Mouse (Mus musculus) kidney, embryonic 14.5 days (tissue): Measurements from ENCODE around the gene Plekho1. TPM values are rescaled to one million over a fixed set of nuclear protein-coding genes. Genes with fewer than 3 reads are reported as not detected.
"Not testable (repeated sequence)": the region's sequence is repeated elsewhere in the genome, so short reads cannot be mapped to it uniquely, and the experiment has no call there.

Source experiments
- ATAC-seq: fragments of 200-750 bp; cut with Nextera tagmentation; 2 replicates; pipeline ENCODE4 v1.8.0; 2017; ENCODE audit warnings: moderate number of reproducible peaks, mild to moderate bottlenecking, moderate TSS enrichment, moderate library complexity; ENCODE audit not compliant: low FRiP score, low TSS enrichment
- H3K27ac ChIP-seq: fragments of 300-500 bp; sonication (generic); 2 replicates; pipeline ENCODE4 v1.5.1; 2014; ENCODE audit warnings: low read depth, mild to moderate bottlenecking, low read length, moderate library complexity, mixed read lengths
- H3K27me3 ChIP-seq: fragments of 300-500 bp; sonication (generic); 2 replicates; pipeline ENCODE4 v1.6.1; 2014; ENCODE audit warnings: mild to moderate bottlenecking, low read length; ENCODE audit not compliant: control insufficient read depth, insufficient read depth
- H3K36me3 ChIP-seq: fragments of 300-500 bp; sonication (generic); 2 replicates; pipeline ENCODE4 v1.6.1; 2014; ENCODE audit warnings: low read length, mixed read lengths; ENCODE audit not compliant: control insufficient read depth, insufficient read depth
- H3K4me1 ChIP-seq: fragments of 300-500 bp; sonication (generic); 2 replicates; pipeline ENCODE4 v1.6.1; 2014; ENCODE audit warnings: low read length, mixed read lengths; ENCODE audit not compliant: control insufficient read depth, insufficient read depth
- H3K4me2 ChIP-seq: fragments of 300-500 bp; sonication (generic); replicated peaks from 2 replicates; pipeline ENCODE4 v1.6.1; 2014; ENCODE audit warnings: low read depth, mild to moderate bottlenecking, low read length
- H3K4me3 ChIP-seq: fragments of 300-500 bp; sonication (generic); 2 replicates; pipeline ENCODE4 v1.5.1; 2014; ENCODE audit warnings: mild to moderate bottlenecking, low read length
- H3K9ac ChIP-seq: fragments of 300-500 bp; sonication (generic); 2 replicates; pipeline ENCODE4 v1.6.1; 2014; ENCODE audit warnings: low read depth, mild to moderate bottlenecking, low read length, moderate library complexity
- H3K9me3 ChIP-seq: fragments of 300-500 bp; sonication (generic); 2 replicates; pipeline ENCODE4 v1.6.1; 2016; ENCODE audit warnings: low read length; ENCODE audit not compliant: control insufficient read depth
- WGBS: fragments of 180-500 bp; shearing (Covaris S2); extraction: QIAGEN DNeasy Blood & Tissue Kit; methylation state at CpG from one replicate; pipeline ENCODE4 v1.1.7; 2014; 5-methylcytosine and 5-hydroxymethylcytosine counted together
- polyA plus RNA-seq: library from polyadenylated mRNA; unstranded; fragments of >200 nt; fragmentation: Nextera tagmentation; extraction: Ambion mirVana; gene quantifications from 2 replicates; pipeline ENCODE4 v1.2.1, GENCODE M21; 2014

Gene Plekho1
- polyA plus RNA-seq = 39.3 and 48.0 TPM in 2 replicates

GRCm38 (mm10) chr3:95995802-95996428 is at the start of gene Plekho1:
Gene Plekho1 (minus strand): TSS chr3:95996001.
- peak within 1 kb of the TSS; percentile 96 for H3K9ac ChIP-seq
- H3K4me1 ChIP-seq = peaks cover 24% of the 10 kb centered on the region; the same call in 1 of the 2 replicates
- H3K27ac ChIP-seq = peak within 1 kb of the TSS; percentile 96
- ATAC-seq = peak; percentile 69
- under 1% methylated on average over 69 of the region's 84 CpGs for WGBS
- peak within 1 kb of the TSS; percentile 59 for H3K4me2 ChIP-seq
- peaks cover 18% of the 10 kb centered on the region; the same call in 1 of the 2 replicates for H3K36me3 ChIP-seq
- no peaks in the 10 kb centered on the region for H3K9me3 ChIP-seq
- H3K4me3 ChIP-seq = peak within 1 kb of the TSS; percentile 81
- H3K27me3 ChIP-seq = no peaks in the 10 kb centered on the region

DNA sequence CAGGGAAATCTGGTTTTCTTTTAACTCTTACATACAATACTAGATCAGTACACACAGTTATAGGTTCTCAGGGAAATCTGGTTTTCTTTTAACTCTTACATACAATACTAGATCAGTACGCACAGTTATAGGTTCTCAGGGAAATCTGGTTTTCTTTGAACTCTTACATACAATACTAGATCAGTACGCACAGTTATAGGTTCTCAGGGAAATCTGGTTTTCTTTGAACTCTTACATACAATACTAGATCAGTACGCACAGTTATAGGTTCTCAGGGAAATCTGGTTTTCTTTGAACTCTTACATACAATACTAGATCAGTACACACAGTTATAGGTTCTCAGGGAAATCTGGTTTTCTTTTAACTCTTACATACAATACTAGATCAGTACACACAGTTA is 48.8 kb upstream of the Plekho1 start:
- H3K27me3 ChIP-seq, H3K9me3 ChIP-seq, H3K4me2 ChIP-seq, ATAC-seq, H3K9ac ChIP-seq, H3K4me3 ChIP-seq, H3K4me1 ChIP-seq, H3K27ac ChIP-seq: not testable (repeated sequence)
- H3K36me3 ChIP-seq = peaks cover 13% of the 10 kb centered on the region
- WGBS = 95% methylated on average over 3 of the region's 3 CpGs

GRCm38 (mm10) chr3:96043104-96043503 is 47.3 kb upstream of the Plekho1 start:
- no peaks in the 10 kb centered on the region for H3K4me1 ChIP-seq
- 55% methylated on average over 1 of the region's 1 CpGs for WGBS
- H3K4me3 ChIP-seq = no peak overlapping the region
- H3K4me2 ChIP-seq = no peak overlapping the region
- H3K27me3 ChIP-seq = no peaks in the 10 kb centered on the region
- H3K9ac ChIP-seq = no peak overlapping the region
- peaks cover 13% of the 10 kb centered on the region for H3K36me3 ChIP-seq
- no peak for ATAC-seq
- H3K9me3 ChIP-seq = no peaks in the 10 kb centered on the region
- no peak overlapping the region for H3K27ac ChIP-seq

- no peak overlapping the region for H3K27ac ChIP-seq
- H3K4me2 ChIP-seq = no peak overlapping the region
- no peak for ATAC-seq
- no peaks in the 10 kb centered on the region for H3K9me3 ChIP-seq
- no peak overlapping the region for H3K4me3 ChIP-seq
- H3K36me3 ChIP-seq = peaks cover 11% of the 10 kb centered on the region
- no peaks in the 10 kb centered on the region for H3K27me3 ChIP-seq
- no peak overlapping the region for H3K9ac ChIP-seq
- 94% methylated on average over 6 of the region's 6 CpGs for WGBS
- no peaks in the 10 kb centered on the region for H3K4me1 ChIP-seq
These were observed 45.3 kb upstream of the Plekho1 start for GRCm38 (mm10) chr3:96041079-96041478.

- Histone ChIP-seq H3K9ac (no peak overlapping the region), H3K4me1 (no peaks in the 10 kb centered on the region), H3K9me3 (no peaks in the 10 kb centered on the region), H3K4me3 (no peak overlapping the region), H3K36me3 (peaks cover 7% of the 10 kb centered on the region; the same call in 1 of the 2 replicates), H3K27ac (no peak overlapping the region), H3K27me3 (no peaks in the 10 kb centered on the region), H3K4me2 (no peak overlapping the region)
- 100% methylated on average over 2 of the region's 2 CpGs for WGBS
- ATAC-seq = no peak
These were observed 44.8 kb upstream of the Plekho1 start for GRCm38 (mm10) chr3:96040663-96041006.

- Histone ChIP-seq H3K4me1 (no peaks in the 10 kb centered on the region), H3K27me3 (no peaks in the 10 kb centered on the region), H3K4me3 (no peak overlapping the region), H3K4me2 (no peak overlapping the region), H3K9ac (no peak overlapping the region), H3K36me3 (peaks cover 1% of the 10 kb centered on the region; the same call in 1 of the 2 replicates), H3K27ac (no peak overlapping the region), H3K9me3 (no peaks in the 10 kb centered on the region)
- 71% methylated on average over 9 of the region's 9 CpGs for WGBS
- ATAC-seq = no peak
These were observed 44.3 kb upstream of the Plekho1 start for GRCm38 (mm10) chr3:96039857-96040662.

GRCm38 (mm10) chr3:96038851-96039250 is 43.0 kb upstream of the Plekho1 start:
- Histone ChIP-seq H3K36me3 (no peaks in the 10 kb centered on the region), H3K27ac (no peak overlapping the region), H3K4me1 (no peaks in the 10 kb centered on the region), H3K27me3 (no peaks in the 10 kb centered on the region), H3K4me2 (no peak overlapping the region), H3K4me3 (no peak overlapping the region), H3K9me3 (no peaks in the 10 kb centered on the region), H3K9ac (no peak overlapping the region)
- WGBS = 89% methylated on average over 4 of the region's 4 CpGs
- no peak for ATAC-seq

- H3K36me3 ChIP-seq = peaks cover 6% of the 10 kb centered on the region; the same call in 1 of the 2 replicates
- no peaks in the 10 kb centered on the region for H3K27me3 ChIP-seq
- no peak for ATAC-seq
- H3K4me2 ChIP-seq = no peak overlapping the region
- H3K27ac ChIP-seq = no peak overlapping the region
- H3K4me3 ChIP-seq = no peak overlapping the region
- H3K9ac ChIP-seq = no peak overlapping the region
- H3K4me1 ChIP-seq = no peaks in the 10 kb centered on the region
- WGBS = 85% methylated on average over 5 of the region's 5 CpGs
- no peaks in the 10 kb centered on the region for H3K9me3 ChIP-seq
These were observed 42.4 kb upstream of the Plekho1 start for GRCm38 (mm10) chr3:96038156-96038555.

DNA sequence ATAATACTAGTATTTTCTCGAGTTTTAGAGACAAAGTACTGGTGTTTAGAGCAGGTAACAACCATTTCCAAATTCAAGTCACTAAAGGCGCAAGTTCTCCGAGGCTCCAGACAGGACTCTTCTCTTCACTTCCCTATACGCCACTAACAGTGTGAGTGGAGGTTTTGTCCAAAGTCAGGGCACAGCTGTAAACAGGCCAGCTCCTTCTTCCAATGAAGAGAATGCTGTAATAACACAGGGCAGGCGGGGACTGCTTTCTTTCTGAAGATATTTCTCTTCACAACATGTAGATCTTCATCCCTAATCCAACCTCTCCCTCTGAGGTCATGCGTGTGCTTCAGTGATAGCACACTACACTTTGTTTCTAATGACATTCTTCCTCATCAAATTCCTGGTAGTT is 41.0 kb upstream of the Plekho1 start:
- WGBS = 93% methylated on average over 6 of the region's 6 CpGs
- ATAC-seq = no peak

More for the DNA sequence above, 41.0 kb upstream of the Plekho1 start:
- Histone ChIP-seq H3K27me3 (no peaks in the 10 kb centered on the region), H3K9me3 (no peaks in the 10 kb centered on the region), H3K9ac (no peak overlapping the region), H3K4me1 (no peaks in the 10 kb centered on the region), H3K4me3 (no peak overlapping the region), H3K36me3 (peaks cover 8% of the 10 kb centered on the region; the same call in 1 of the 2 replicates), H3K27ac (no peak overlapping the region), H3K4me2 (no peak overlapping the region)
